Mouse (Mus musculus) heart, adult 18-20 months (tissue): ENCODE results near the gene Zfp771. TPM values are rescaled to one million over a fixed set of nuclear protein-coding genes. Genes with fewer than 3 reads are reported as not detected.

Source experiments
- DNase-seq, 2 experiments: peaks; one replicate each; pipeline ENCODE4 v3.0.0; 2021 to 2022; ENCODE audit warnings: mixed read lengths in 1 of 2
- total RNA-seq, 2 experiments: library from RNA; stranded (reverse); gene quantifications; 2 replicates each; pipeline ENCODE4 v1.2.3; 2021

The Zfp771 gene
- total RNA-seq, 2 experiments from 2014 or later: 18.3 to 19.3 TPM

GRCm38 (mm10) chr7:127282190-127282589, 38.1 kb downstream of the Zfp771 start:
- DNase-seq: no peak

DNA sequence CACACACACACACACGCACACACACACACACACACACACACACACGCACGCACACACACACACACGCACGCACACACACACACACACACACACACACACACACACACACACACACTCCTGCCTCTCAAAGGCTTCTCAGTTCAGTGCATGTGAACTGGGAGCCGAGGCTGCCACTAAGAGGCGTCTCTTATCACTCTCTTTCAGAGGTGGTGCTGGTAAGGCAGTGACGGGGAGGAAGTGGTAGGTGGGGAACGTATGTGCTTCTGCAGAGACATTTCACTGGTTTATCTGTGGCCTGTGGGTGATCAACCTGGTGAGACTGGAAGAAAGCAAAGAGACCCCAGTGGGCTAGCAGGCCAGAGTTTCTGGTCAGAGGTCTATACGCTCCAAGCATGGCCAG, 41.1 kb downstream of the Zfp771 start:
- DNase-seq: no peak

- no peak for DNase-seq
Measured at GRCm38 (mm10) chr7:127287940-127288339, 43.9 kb downstream of the Zfp771 start.

GRCm38 (mm10) chr7:127289306-127289705, 45.2 kb downstream of the Zfp771 start:
- DNase-seq: peak in 1 of 2 experiments; percentile 17

GRCm38 (mm10) chr7:127290142-127290541, 46.1 kb downstream of the Zfp771 start:
- DNase-seq: peak in 1 of 2 experiments; percentile 25

DNA sequence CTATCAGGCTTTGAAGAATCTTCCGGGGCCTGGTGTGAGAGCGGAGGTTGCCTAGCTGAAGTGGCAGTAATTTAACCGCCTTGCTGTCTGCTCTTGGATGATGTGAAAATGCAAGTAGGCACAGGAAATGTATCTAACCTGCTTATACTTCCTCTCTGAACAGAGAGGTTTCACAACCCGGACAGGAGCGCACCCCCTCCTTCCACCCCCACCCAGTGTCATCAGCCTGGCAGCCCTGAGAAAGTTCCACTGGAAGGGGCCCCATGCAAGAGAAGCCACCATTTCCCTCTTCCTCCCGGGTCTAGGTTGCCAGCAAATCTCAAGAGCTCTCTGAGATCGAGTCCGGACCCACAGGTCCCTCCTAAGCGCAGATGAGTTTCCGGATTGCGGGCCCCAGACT, 52.0 kb downstream of the Zfp771 start, which contains the start of gene Itgal:
Gene Itgal (plus strand): TSS at position 163 of the 400 bp plus-strand sequence.
- DNase-seq: no peak

- DNase-seq: no peak
Measured at GRCm38 (mm10) chr7:127296786-127297555, 52.9 kb downstream of the Zfp771 start.

- no peak for DNase-seq
Measured at GRCm38 (mm10) chr7:127297586-127298193, 53.6 kb downstream of the Zfp771 start.

Other genes with a start within 250 kb of the Zfp771 start
- gene Mvp, start 229.7 kb upstream of the Zfp771 start, total RNA-seq: 10 to 100 TPM; 59.9 to 68.7 TPM
- not detected for gene Pagr1b, start 227.8 kb upstream of the Zfp771 start, total RNA-seq
- gene Pagr1a, start 226.9 kb upstream of the Zfp771 start, total RNA-seq: 10 to 100 TPM in 1 of 2 experiments, 1 to 10 TPM in 1; 8.3 to 10.7 TPM
- 10 to 100 TPM; 24.6 to 27.3 TPM for gene Gm42742, start 223.2 kb upstream of the Zfp771 start, total RNA-seq
- under 1 TPM in 1 of 2 experiments, not detected in 1; 0.80 TPM for gene Prrt2, start 223.1 kb upstream of the Zfp771 start, total RNA-seq
- 10 to 100 TPM; 55.3 to 57.3 TPM for gene Maz, start 217.2 kb upstream of the Zfp771 start, total RNA-seq
- 1 to 10 TPM in 1 of 2 experiments, under 1 TPM in 1; 0.93 to 1.0 TPM for gene Kif22, start 201.8 kb upstream of the Zfp771 start, total RNA-seq
- not detected for gene Zg16, start 156.9 kb upstream of the Zfp771 start, total RNA-seq
- gene AI467606, start 152.9 kb upstream of the Zfp771 start, total RNA-seq: 1 to 10 TPM; 1.3 to 2.9 TPM
- under 1 TPM in 1 of 2 experiments, not detected in 1; 0.49 TPM for gene Qprt, start 122.0 kb upstream of the Zfp771 start, total RNA-seq
- 1 to 10 TPM in 1 of 2 experiments, under 1 TPM in 1; 0.55 to 2.6 TPM for gene Spn, start 106.5 kb upstream of the Zfp771 start, total RNA-seq
- 10 to 100 TPM; 35.1 to 36.9 TPM for gene Cd2bp2, start 48.2 kb upstream of the Zfp771 start, total RNA-seq
- 10 to 100 TPM; 20.8 to 21.6 TPM for gene Tbc1d10b, start 35.8 kb upstream of the Zfp771 start, total RNA-seq
- 1 to 10 TPM; 1.1 to 3.7 TPM for gene Mylpf, start 35.4 kb upstream of the Zfp771 start, total RNA-seq
- gene Zfp553, start 11.2 kb upstream of the Zfp771 start, total RNA-seq: 1 to 10 TPM; 6.4 to 6.7 TPM
- gene Sept1, start 11.1 kb upstream of the Zfp771 start, total RNA-seq: 1 to 10 TPM; 3.0 to 7.7 TPM
- 10 to 100 TPM; 40.3 to 42.0 TPM for gene Dctpp1, start 16.4 kb downstream of the Zfp771 start, total RNA-seq
- 10 to 100 TPM; 29.5 to 31.7 TPM for gene Sephs2, start 29.8 kb downstream of the Zfp771 start, total RNA-seq
- 1 to 10 TPM; 1.9 to 4.1 TPM for gene Itgal, start 52.0 kb downstream of the Zfp771 start, total RNA-seq
- gene Zfp768, start 101.3 kb downstream of the Zfp771 start, total RNA-seq: 10 to 100 TPM; 35.9 to 42.9 TPM
- 1 to 10 TPM; 3.4 to 5.1 TPM for gene Zfp747, start 131.8 kb downstream of the Zfp771 start, total RNA-seq
- gene 9130019O22Rik, start 142.9 kb downstream of the Zfp771 start, total RNA-seq: 1 to 10 TPM; 1.6 to 1.7 TPM
- gene E430018J23Rik, start 149.4 kb downstream of the Zfp771 start, total RNA-seq: 1 to 10 TPM; 3.4 to 3.7 TPM
- gene Zfp764, start 162.5 kb downstream of the Zfp771 start, total RNA-seq: 1 to 10 TPM; 2.4 to 3.3 TPM
- 1 to 10 TPM; 1.7 to 2.4 TPM for gene Zfp688, start 177.8 kb downstream of the Zfp771 start, total RNA-seq
- gene Zfp689, start 204.9 kb downstream of the Zfp771 start, total RNA-seq: 1 to 10 TPM; 1.3 TPM
- gene Prr14, start 215.3 kb downstream of the Zfp771 start, total RNA-seq: 10 to 100 TPM; 21.1 to 22.2 TPM
- 10 to 100 TPM; 24.2 to 31.1 TPM for gene Fbrs, start 234.9 kb downstream of the Zfp771 start, total RNA-seq